ENCODE assay signal across 23 mouse cellular contexts in genomic region chr4:62468158-62468557, GRCm38 (mm10). TPM values are rescaled to one million over a fixed set of nuclear protein-coding genes. Genes with fewer than 3 reads are reported as not detected.
DNase-seq lines count a peak whose midpoint lies in the region; ATAC-seq and TF ChIP-seq lines count a peak whose summit lies in the region.
"Had no signal": no experiment of that assay in that cellular context is flagged by ENCODE, and none has a peak within 500 bp of the region (broad histone marks: within the 10 kb centered on the region; RNA-seq: fewer than 3 reads in every experiment).

No protein-coding gene starts in this region.

- peak; percentile 63 for TF ChIP-seq CTCF in layer of hippocampus, adult 2 months (conservative IDR thresholded peaks at IDR 0.05)

- WGBS in midbrain, embryonic 16.5 days = 94% methylated on average over 1 of the region's 1 CpGs

- no peak overlapping the region for H3K4me2 ChIP-seq in midbrain, embryonic 16.5 days (ENCODE audit: low read length)
- H3K4me2 ChIP-seq: embryonic facial prominence, embryonic 12.5 days; heart, embryonic 15.5 days; intestine, embryonic 15.5 days; lung, embryonic 15.5 days; midbrain, embryonic 13.5 days had no signal

- H3K4me1 ChIP-seq in midbrain, embryonic 16.5 days (ENCODE audit: control insufficient read depth, insufficient read depth, low read length) = peaks cover 4% of the 10 kb centered on the region
- H3K4me1 ChIP-seq: embryonic facial prominence, embryonic 12.5 days; intestine, embryonic 15.5 days had no signal

- peak; percentile 24 for DNase-seq in CD4-positive, CD25-positive, alpha-beta regulatory T cell, adult 2 months (ENCODE audit: low read depth, low spot score)
- no peak for DNase-seq in layer of hippocampus, adult 2 months (ENCODE audit: low spot score in 2 of 2)
- no peak for DNase-seq in layer of hippocampus, adult 18-20 months (ENCODE audit: low spot score in 2 of 2)
- DNase-seq in 3T3-L1 (ENCODE audit: low read depth, low spot score) (peak; percentile 22), NIH3T3 (ENCODE audit: low read depth) (peak; percentile 22)
- DNase-seq in embryo, embryonic 10.5 days (ENCODE audit: low spot score) = no peak
- DNase-seq: cerebellum, adult 8-10 months; heart, adult 11 months; right cerebral cortex, postnatal 14 days had no signal

- no peak for ATAC-seq in CD4-positive, CD25-positive, alpha-beta regulatory T cell, adult 4 months
- ATAC-seq in midbrain, embryonic 16.5 days = no peak
- ATAC-seq: forebrain, embryonic 16.5 days; intestine, embryonic 15.5 days; midbrain, embryonic 13.5 days had no signal

- H3K9me3 ChIP-seq in midbrain, embryonic 16.5 days (replicated peaks; ENCODE audit: control insufficient read depth, low read length, poor library complexity, severe bottlenecking) = no peaks in the 10 kb centered on the region
- H3K9me3 ChIP-seq: embryonic facial prominence, embryonic 12.5 days; intestine, embryonic 15.5 days; lung, embryonic 15.5 days; midbrain, embryonic 13.5 days had no signal

- H3K4me3 ChIP-seq in layer of hippocampus, adult 2 months = no peak overlapping the region
- no peak overlapping the region for H3K4me3 ChIP-seq in midbrain, embryonic 16.5 days (ENCODE audit: low read depth, low read length)
- H3K4me3 ChIP-seq: embryonic facial prominence, embryonic 12.5 days; heart, embryonic 15.5 days; intestine, embryonic 15.5 days; lung, embryonic 15.5 days; midbrain, embryonic 13.5 days had no signal

- peaks cover 3% of the 10 kb centered on the region; the same call in 1 of the 2 replicates for H3K36me3 ChIP-seq in midbrain, embryonic 16.5 days (ENCODE audit: control insufficient read depth, insufficient read depth, low read length)
- H3K36me3 ChIP-seq: embryonic facial prominence, embryonic 12.5 days; heart, embryonic 15.5 days; intestine, embryonic 15.5 days; lung, embryonic 15.5 days had no signal

- no peak overlapping the region for H3K27ac ChIP-seq in layer of hippocampus, adult 2 months
- H3K27ac ChIP-seq in midbrain, embryonic 16.5 days (ENCODE audit: low read length) = no peak overlapping the region
- H3K27ac ChIP-seq: embryonic facial prominence, embryonic 12.5 days; heart, embryonic 15.5 days; intestine, embryonic 15.5 days; lung, embryonic 15.5 days; midbrain, embryonic 13.5 days had no signal

- H3K27me3 ChIP-seq in midbrain, embryonic 16.5 days (ENCODE audit: control insufficient read depth, insufficient read depth, low read depth, low read length) = no peaks in the 10 kb centered on the region
- H3K27me3 ChIP-seq: embryonic facial prominence, embryonic 12.5 days; heart, embryonic 15.5 days; intestine, embryonic 15.5 days; lung, embryonic 15.5 days; midbrain, embryonic 13.5 days had no signal

- H3K9ac ChIP-seq in midbrain, embryonic 16.5 days (ENCODE audit: low read depth, low read length) = no peak overlapping the region
- H3K9ac ChIP-seq: embryonic facial prominence, embryonic 12.5 days; heart, embryonic 15.5 days; intestine, embryonic 15.5 days; lung, embryonic 15.5 days; midbrain, embryonic 13.5 days had no signal

RNA-seq across cellular contexts. Expression of gene Wdr31, which starts 2.5 kb away (rescaled TPM):
- polyA plus RNA-seq in CD4-positive, CD25-positive, alpha-beta regulatory T cell, adult 4 months (2017; shearing (Covaris generic)) = under 1 TPM; 0.56 to 0.82 TPM
- 1 to 10 TPM; 7.3 to 8.3 TPM for total RNA-seq in layer of hippocampus, adult 2 months (2021)
- 1 to 10 TPM; 6.1 to 8.5 TPM for total RNA-seq in layer of hippocampus, adult 18-20 months (2021)
- polyA plus RNA-seq in midbrain, embryonic 16.5 days (2015; fragmentation: Nextera tagmentation; extraction: Ambion mirVana) = 15.5 and 17.3 TPM in 2 replicates

RNA-seq across cellular contexts. Expression of gene Bspry, which starts 11.7 kb away (rescaled TPM):
- polyA plus RNA-seq in CD4-positive, CD25-positive, alpha-beta regulatory T cell, adult 4 months (2017; shearing (Covaris generic)) = 1 to 10 TPM in 1 of 2 experiments, under 1 TPM in 1; 0.73 to 1.5 TPM
- under 1 TPM; 0.64 to 0.69 TPM for total RNA-seq in layer of hippocampus, adult 2 months (2021)
- total RNA-seq in layer of hippocampus, adult 18-20 months (2021) = under 1 TPM; 0.25 to 0.72 TPM
- polyA plus RNA-seq in midbrain, embryonic 16.5 days (2015; fragmentation: Nextera tagmentation; extraction: Ambion mirVana) = 0.85 and 1.1 TPM in 2 replicates
- total RNA-seq: gastrocnemius, adult 8-10 months; megakaryocyte progenitor cell, adult 5-6 weeks had no signal

RNA-seq across cellular contexts. Expression of gene Rnf183, which starts 33.1 kb away (rescaled TPM):
- polyA plus RNA-seq in CD4-positive, CD25-positive, alpha-beta regulatory T cell, adult 4 months (2017; shearing (Covaris generic)) = under 1 TPM in 1 of 2 experiments, not detected in 1; 0.52 TPM
- total RNA-seq in layer of hippocampus, adult 2 months (2021) = not detected
- total RNA-seq in layer of hippocampus, adult 18-20 months (2021) = not detected
- 0.13 TPM in 1 of 2 replicates, not detected in the other for polyA plus RNA-seq in midbrain, embryonic 16.5 days (2015; fragmentation: Nextera tagmentation; extraction: Ambion mirVana)
- total RNA-seq: common myeloid progenitor, adult 5-6 weeks; gastrocnemius, adult 8-10 months; left cerebral cortex, postnatal 10 days; megakaryocyte progenitor cell, adult 5-6 weeks had no signal
- polyA plus RNA-seq: embryonic facial prominence, embryonic 12.5 days; forebrain, embryonic 16.5 days; heart, embryonic 15.5 days; hindbrain, embryonic 11.5 days; intestine, embryonic 15.5 days; spleen, adult 2 months had no signal

RNA-seq across cellular contexts. Expression of gene Hdhd3, which starts 35.1 kb away (rescaled TPM):
- 1 to 10 TPM in 1 of 2 experiments, under 1 TPM in 1; 0.81 to 1.3 TPM for polyA plus RNA-seq in CD4-positive, CD25-positive, alpha-beta regulatory T cell, adult 4 months (2017; shearing (Covaris generic))
- total RNA-seq in layer of hippocampus, adult 2 months (2021) = 10 to 100 TPM in 1 of 2 experiments, 1 to 10 TPM in 1; 7.9 to 11.1 TPM
- 10 to 100 TPM in 1 of 2 experiments, 1 to 10 TPM in 1; 9.3 to 11.1 TPM for total RNA-seq in layer of hippocampus, adult 18-20 months (2021)
- polyA plus RNA-seq in midbrain, embryonic 16.5 days (2015; fragmentation: Nextera tagmentation; extraction: Ambion mirVana) = 12.7 and 13.8 TPM in 2 replicates

RNA-seq across cellular contexts. Expression of gene Alad, which starts 51.6 kb away (rescaled TPM):
- 10 to 100 TPM; 57.8 to 78.7 TPM for polyA plus RNA-seq in CD4-positive, CD25-positive, alpha-beta regulatory T cell, adult 4 months (2017; shearing (Covaris generic))
- total RNA-seq in layer of hippocampus, adult 2 months (2021) = 10 to 100 TPM; 24.6 to 31.5 TPM
- total RNA-seq in layer of hippocampus, adult 18-20 months (2021) = 10 to 100 TPM; 31.5 to 33.7 TPM
- 70.6 and 76.7 TPM in 2 replicates for polyA plus RNA-seq in midbrain, embryonic 16.5 days (2015; fragmentation: Nextera tagmentation; extraction: Ambion mirVana)

Comparison
In these comparisons a context has a peak if more than half of its experiments do, and no peak if none do; other contexts are left out.
1. DNase-seq: peak in CD4-positive, CD25-positive, alpha-beta regulatory T cell, adult 2 months (single experiment), 3T3-L1 (single experiment) and NIH3T3 (single experiment); none in layer of hippocampus, adult 2 months (0 of 2), layer of hippocampus, adult 18-20 months (0 of 2) and embryo, embryonic 10.5 days (single experiment).